Mouse (Mus musculus) thymus, adult 2 months (tissue): ENCODE results near the gene Sorbs2. TPM values are rescaled to one million over a fixed set of nuclear protein-coding genes. Genes with fewer than 3 reads are reported as not detected.

Experiments
- DNase-seq: peaks from one replicate; pipeline ENCODE4 v3.0.0; 2021
- H3K27ac ChIP-seq: fragments of 200-500 bp; 2 replicates; pipeline ENCODE4 v1.5.1; 2012; ENCODE audit warnings: low read length, control low read depth; ENCODE audit not compliant: control insufficient read depth, insufficient read depth
- H3K27me3 ChIP-seq: fragments of 200-500 bp; 2 replicates; pipeline ENCODE4 v1.6.1; 2012; ENCODE audit warnings: mild to moderate bottlenecking, low read length, moderate library complexity, mixed read lengths; ENCODE audit not compliant: control insufficient read depth, insufficient read depth
- H3K36me3 ChIP-seq: fragments of 200-500 bp; 2 replicates; pipeline ENCODE4 v1.6.1; 2012; ENCODE audit warnings: mild to moderate bottlenecking, low read length, moderate library complexity; ENCODE audit not compliant: control insufficient read depth, insufficient read depth
- H3K4me1 ChIP-seq: fragments of 200-500 bp; replicated peaks from 2 replicates; pipeline ENCODE4 v1.6.1; 2012; ENCODE audit warnings: low read length; ENCODE audit not compliant: control insufficient read depth, insufficient read depth
- H3K4me3 ChIP-seq: fragments of 200-500 bp; 2 replicates; pipeline ENCODE4 v1.5.1; 2012; ENCODE audit warnings: mild to moderate bottlenecking, low read length, control low read depth, moderate library complexity; ENCODE audit not compliant: control insufficient read depth, insufficient read depth
- CTCF ChIP-seq: fragments of 200-500 bp; IDR thresholded peaks from 2 replicates; pipeline ENCODE4 v1.5.1; 2012; ENCODE audit warnings: mild to moderate bottlenecking, control low read depth, low read length, moderate library complexity, borderline replicate concordance; ENCODE audit not compliant: control insufficient read depth, poor library complexity, insufficient read depth; ENCODE audit errors: extremely low read depth
- POLR2A ChIP-seq: fragments of 200-500 bp; IDR thresholded peaks from 2 replicates; pipeline ENCODE4 v1.6.1; 2012; ENCODE audit warnings: mild to moderate bottlenecking, low read length, control low read depth, moderate library complexity; ENCODE audit not compliant: control insufficient read depth, poor library complexity, insufficient read depth; ENCODE audit errors: extremely low read depth
- WGBS: fragments of 180-500 bp; shearing (Covaris S2); methylation state at CpG from one replicate; pipeline ENCODE4 v1.1.7; 2018; 5-methylcytosine and 5-hydroxymethylcytosine counted together
- polyA plus RNA-seq: library from polyadenylated mRNA; depleted of rRNA; stranded (reverse); fragments of >200 nt; gene quantifications from 2 replicates; pipeline ENCODE4 v1.2.3, GENCODE M21; 2012

Sorbs2 gene
- polyA plus RNA-seq, 1 experiment = 9.0 TPM

DNA sequence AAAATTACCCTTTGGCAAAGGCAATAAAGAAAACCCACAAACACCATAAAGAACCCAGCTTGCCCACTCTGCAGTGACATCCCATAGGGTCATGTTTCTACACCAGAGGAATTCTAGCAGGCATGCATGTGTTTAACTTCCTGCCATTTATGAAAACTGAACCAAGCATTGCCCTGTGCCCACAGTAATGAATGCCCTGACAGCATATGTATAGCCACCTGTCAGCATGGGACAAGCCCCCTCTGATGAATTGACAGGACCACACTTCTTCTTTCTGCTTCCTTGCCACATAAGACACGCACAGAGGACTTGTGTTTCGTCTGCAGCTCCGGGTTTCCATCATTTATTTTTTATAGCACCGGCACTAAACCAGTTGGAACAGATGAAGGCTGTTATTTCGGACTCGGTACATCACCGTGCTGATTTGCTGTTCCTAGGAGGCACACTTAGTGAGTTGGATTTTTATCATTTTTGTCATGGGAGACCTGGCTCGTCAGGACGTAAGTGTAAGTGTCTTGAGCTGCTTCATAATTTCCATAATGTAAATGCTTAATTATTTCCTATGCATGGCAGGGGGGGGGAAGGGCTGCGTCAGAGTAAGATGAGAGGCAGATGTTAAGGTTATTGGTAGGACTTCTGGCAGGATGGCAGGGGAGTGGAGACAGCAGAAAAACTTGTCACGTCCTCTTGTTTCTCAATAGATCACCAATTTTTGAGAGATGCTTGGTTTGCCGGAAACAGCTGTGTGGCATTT is 180.5 kb downstream of the Sorbs2 start:
- Histone ChIP-seq H3K27me3 (no peaks in the 10 kb centered on the region), H3K36me3 (no peaks in the 10 kb centered on the region), H3K4me1 (no peaks in the 10 kb centered on the region), H3K27ac (no peak overlapping the region), H3K4me3 (no peak overlapping the region)
- DNase-seq = no peak
- TF ChIP-seq POLR2A (no peak), CTCF (no peak)
- 87% methylated on average over 12 of the region's 12 CpGs for WGBS

GRCm38 (mm10) chr8:45689611-45690207 is 182.1 kb downstream of the Sorbs2 start:
- Histone ChIP-seq H3K36me3 (no peaks in the 10 kb centered on the region), H3K4me1 (no peaks in the 10 kb centered on the region), H3K27ac (no peak overlapping the region), H3K4me3 (no peak overlapping the region), H3K27me3 (no peaks in the 10 kb centered on the region)
- 89% methylated on average over 2 of the region's 2 CpGs for WGBS
- DNase-seq = no peak
- TF ChIP-seq CTCF (no peak), POLR2A (no peak)

- Histone ChIP-seq H3K27ac (no peak overlapping the region), H3K27me3 (no peaks in the 10 kb centered on the region), H3K4me1 (no peaks in the 10 kb centered on the region), H3K4me3 (no peak overlapping the region), H3K36me3 (no peaks in the 10 kb centered on the region)
- WGBS = 89% methylated on average over 5 of the region's 5 CpGs
- TF ChIP-seq POLR2A (no peak), CTCF (no peak)
- DNase-seq = no peak
Measured at GRCm38 (mm10) chr8:45700100-45700499, 192.5 kb downstream of the Sorbs2 start.

DNA sequence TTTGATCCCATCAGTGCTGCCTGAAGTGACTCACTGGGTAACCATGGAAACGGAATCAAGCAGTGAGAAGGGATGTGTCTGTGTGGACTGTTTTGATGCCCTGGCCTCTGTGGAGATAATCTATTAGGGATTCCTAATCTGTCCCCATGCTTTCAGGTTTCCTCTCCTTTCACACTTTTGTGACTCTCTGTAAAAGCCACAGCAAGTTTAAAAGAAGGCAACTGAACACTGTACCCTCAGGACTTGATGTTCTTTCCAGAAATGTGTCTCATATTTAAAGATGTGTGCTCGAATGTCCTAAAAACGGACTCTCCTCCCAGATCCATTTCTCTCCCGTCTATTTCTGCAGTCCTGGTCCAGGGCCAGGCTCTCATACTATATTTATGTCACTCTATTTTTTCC is 196.1 kb downstream of the Sorbs2 start:
- Histone ChIP-seq H3K27me3 (no peaks in the 10 kb centered on the region), H3K4me1 (no peaks in the 10 kb centered on the region), H3K27ac (no peak overlapping the region), H3K36me3 (no peaks in the 10 kb centered on the region), H3K4me3 (no peak overlapping the region)
- DNase-seq = no peak
- TF ChIP-seq POLR2A = no peak
- no peak for TF ChIP-seq CTCF
- 86% methylated on average over 4 of the region's 4 CpGs for WGBS

GRCm38 (mm10) chr8:45709098-45709497 is 201.5 kb downstream of the Sorbs2 start:
- Histone ChIP-seq H3K27ac (no peak overlapping the region), H3K4me3 (no peak overlapping the region), H3K27me3 (no peaks in the 10 kb centered on the region), H3K36me3 (no peaks in the 10 kb centered on the region), H3K4me1 (no peaks in the 10 kb centered on the region)
- TF ChIP-seq POLR2A (no peak), CTCF (no peak)
- 95% methylated on average over 4 of the region's 4 CpGs for WGBS
- no peak for DNase-seq

DNA sequence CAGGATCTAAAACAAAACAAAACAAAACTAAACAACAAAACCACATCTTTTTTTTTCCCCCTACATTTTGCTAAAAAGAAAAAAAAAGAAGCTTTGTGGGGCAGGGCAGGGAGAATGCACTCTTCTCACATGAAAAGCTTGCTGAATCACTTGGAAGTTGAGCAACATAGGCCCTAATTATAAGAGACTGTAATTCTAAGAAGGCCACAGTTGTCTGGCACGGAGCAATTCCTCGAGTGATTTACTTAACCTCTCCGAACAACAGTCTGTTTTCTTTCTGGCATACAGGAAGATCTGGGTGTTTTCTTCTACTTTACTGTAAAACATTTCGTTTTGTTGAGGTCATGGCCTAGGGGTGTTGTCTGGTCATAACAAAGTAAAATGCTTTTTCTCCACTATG is 202.1 kb downstream of the Sorbs2 start:
- 69% methylated on average over 4 of the region's 4 CpGs for WGBS
- TF ChIP-seq CTCF (no peak), POLR2A (no peak)
- Histone ChIP-seq H3K36me3 (no peaks in the 10 kb centered on the region), H3K27ac (no peak overlapping the region), H3K27me3 (no peaks in the 10 kb centered on the region), H3K4me1 (no peaks in the 10 kb centered on the region), H3K4me3 (no peak overlapping the region)
- no peak for DNase-seq
